Mouse (Mus musculus) stomach, embryonic 15.5 days (tissue): ENCODE data around the gene Uimc1. TPM values are rescaled to one million over a fixed set of nuclear protein-coding genes. Genes with fewer than 3 reads are reported as not detected.

Experiments
- ATAC-seq: fragments of 200-750 bp; cut with Nextera tagmentation; 2 replicates; pipeline ENCODE4 v1.8.0; 2017; ENCODE audit warnings: low read depth, moderate number of reproducible peaks, moderate TSS enrichment; ENCODE audit not compliant: insufficient read depth, low FRiP score
- H3K27ac ChIP-seq: fragments of 300-500 bp; sonication (generic); 2 replicates; pipeline ENCODE4 v1.5.1; 2015; ENCODE audit warnings: mild to moderate bottlenecking, inconsistent platforms
- H3K27me3 ChIP-seq: fragments of 300-500 bp; sonication (generic); replicated peaks from 2 replicates; pipeline ENCODE4 v1.6.1; 2015; ENCODE audit warnings: inconsistent platforms
- H3K36me3 ChIP-seq: fragments of 300-500 bp; sonication (generic); 2 replicates; pipeline ENCODE4 v1.6.1; 2015; ENCODE audit warnings: inconsistent platforms
- H3K4me1 ChIP-seq: fragments of 300-500 bp; sonication (generic); 2 replicates; pipeline ENCODE4 v1.6.1; 2015; ENCODE audit warnings: inconsistent platforms
- H3K4me2 ChIP-seq: fragments of 300-500 bp; sonication (generic); 2 replicates; pipeline ENCODE4 v1.6.1; 2015; ENCODE audit warnings: mild to moderate bottlenecking, inconsistent platforms
- H3K4me3 ChIP-seq: fragments of 300-500 bp; sonication (generic); replicated peaks from 2 replicates; pipeline ENCODE4 v1.5.1; 2015; ENCODE audit warnings: inconsistent platforms
- H3K9ac ChIP-seq: fragments of 300-500 bp; sonication (generic); 2 replicates; pipeline ENCODE4 v1.6.1; 2015; ENCODE audit warnings: inconsistent platforms
- H3K9me3 ChIP-seq: fragments of 300-500 bp; sonication (generic); 2 replicates; pipeline ENCODE4 v1.6.1; 2016; ENCODE audit warnings: inconsistent platforms
- WGBS: fragments of 180-500 bp; shearing (Covaris S2); methylation state at CpG from one replicate; pipeline ENCODE4 v1.1.7; 2015; 5-methylcytosine and 5-hydroxymethylcytosine counted together
- polyA plus RNA-seq: library from polyadenylated mRNA; unstranded; fragments of >200 nt; fragmentation: Nextera tagmentation; extraction: Ambion mirVana; gene quantifications from 2 replicates; pipeline ENCODE4 v1.2.1, GENCODE M21; 2015

Gene Uimc1
- polyA plus RNA-seq, 1 experiment from 2014 or later = 29.4 TPM

- Histone ChIP-seq H3K9ac (no peak overlapping the region), H3K4me1 (no peaks in the 10 kb centered on the region), H3K27me3 (no peaks in the 10 kb centered on the region), H3K27ac (no peak overlapping the region), H3K36me3 (no peaks in the 10 kb centered on the region; the same call in 1 of the 2 replicates), H3K4me3 (no peak overlapping the region), H3K4me2 (no peak overlapping the region), H3K9me3 (no peaks in the 10 kb centered on the region)
- ATAC-seq = no peak
- 73% methylated on average over 9 of the region's 9 CpGs for WGBS
These were observed 77.4 kb downstream of the Uimc1 start for GRCm38 (mm10) chr13:55022715-55023114.

GRCm38 (mm10) chr13:55022256-55022655, 77.8 kb downstream of the Uimc1 start:
- Histone ChIP-seq H3K27me3 (no peaks in the 10 kb centered on the region), H3K27ac (no peak overlapping the region), H3K9me3 (no peaks in the 10 kb centered on the region), H3K9ac (no peak overlapping the region), H3K4me1 (no peaks in the 10 kb centered on the region), H3K4me2 (no peak overlapping the region), H3K36me3 (no peaks in the 10 kb centered on the region), H3K4me3 (no peak overlapping the region)
- ATAC-seq = no peak
- WGBS = 68% methylated on average over 4 of the region's 4 CpGs

GRCm38 (mm10) chr13:55021194-55021779, 78.8 kb downstream of the Uimc1 start, which contains the start of gene Hk3:
Gene Hk3, minus strand, starts transcription at chr13:55021385.
- H3K27me3 ChIP-seq = no peaks in the 10 kb centered on the region
- H3K27ac ChIP-seq = no peak within 1 kb of the TSS
- 82% methylated on average over 13 of the region's 13 CpGs for WGBS
- H3K9ac ChIP-seq = no peak within 1 kb of the TSS
- H3K4me2 ChIP-seq = no peak within 1 kb of the TSS
- no peak for ATAC-seq
- H3K4me1 ChIP-seq = no peaks in the 10 kb centered on the region
- H3K4me3 ChIP-seq = no peak within 1 kb of the TSS
- H3K9me3 ChIP-seq = no peaks in the 10 kb centered on the region
- no peaks in the 10 kb centered on the region for H3K36me3 ChIP-seq

- Histone ChIP-seq H3K36me3 (no peaks in the 10 kb centered on the region), H3K9ac (no peak overlapping the region)
These were observed 80.0 kb downstream of the Uimc1 start for GRCm38 (mm10) chr13:55020051-55020450.

GRCm38 (mm10) chr13:55019181-55019580, 80.9 kb downstream of the Uimc1 start:
- ATAC-seq = no peak
- Histone ChIP-seq H3K4me1 (no peaks in the 10 kb centered on the region), H3K9ac (no peak overlapping the region), H3K9me3 (no peaks in the 10 kb centered on the region), H3K4me3 (no peak overlapping the region), H3K27me3 (no peaks in the 10 kb centered on the region), H3K36me3 (no peaks in the 10 kb centered on the region), H3K27ac (no peak overlapping the region), H3K4me2 (no peak overlapping the region)
- 51% methylated on average over 3 of the region's 3 CpGs for WGBS

More at GRCm38 (mm10) chr13:55020051-55020450, 80.0 kb downstream of the Uimc1 start:
- no peaks in the 10 kb centered on the region for H3K4me1 ChIP-seq
- H3K4me3 ChIP-seq = no peak overlapping the region
- H3K4me2 ChIP-seq = no peak overlapping the region
- H3K9me3 ChIP-seq = no peaks in the 10 kb centered on the region
- H3K27ac ChIP-seq = no peak overlapping the region
- no peak for ATAC-seq
- H3K27me3 ChIP-seq = no peaks in the 10 kb centered on the region
- WGBS = 83% methylated on average over 4 of the region's 4 CpGs

- 83% methylated on average over 9 of the region's 9 CpGs for WGBS
These were observed 81.4 kb downstream of the Uimc1 start for GRCm38 (mm10) chr13:55018700-55019099.

GRCm38 (mm10) chr13:55017898-55018599, 82.1 kb downstream of the Uimc1 start:
- ATAC-seq = no peak
- Histone ChIP-seq H3K36me3 (no peaks in the 10 kb centered on the region), H3K9ac (no peak overlapping the region), H3K27me3 (no peaks in the 10 kb centered on the region), H3K27ac (no peak overlapping the region), H3K4me2 (no peak overlapping the region), H3K4me3 (no peak overlapping the region), H3K9me3 (no peaks in the 10 kb centered on the region), H3K4me1 (no peaks in the 10 kb centered on the region)
- WGBS = 80% methylated on average over 8 of the region's 8 CpGs

More at GRCm38 (mm10) chr13:55018700-55019099, 81.4 kb downstream of the Uimc1 start:
- Histone ChIP-seq H3K9me3 (no peaks in the 10 kb centered on the region), H3K4me3 (no peak overlapping the region), H3K27me3 (no peaks in the 10 kb centered on the region), H3K27ac (no peak overlapping the region), H3K4me1 (no peaks in the 10 kb centered on the region), H3K36me3 (no peaks in the 10 kb centered on the region), H3K9ac (no peak overlapping the region), H3K4me2 (no peak overlapping the region)
- no peak for ATAC-seq

GRCm38 (mm10) chr13:55017154-55017897, 82.8 kb downstream of the Uimc1 start:
- no peak overlapping the region for H3K4me3 ChIP-seq
- H3K4me1 ChIP-seq = 0 out of 2 replicates have a peak, but pooled peaks cover 2% of the 10 kb centered on the region
- no peak overlapping the region for H3K27ac ChIP-seq
- no peak overlapping the region for H3K4me2 ChIP-seq
- ATAC-seq = no peak
- no peaks in the 10 kb centered on the region for H3K27me3 ChIP-seq
- H3K36me3 ChIP-seq = no peaks in the 10 kb centered on the region
- H3K9me3 ChIP-seq = no peaks in the 10 kb centered on the region
- 78% methylated on average over 12 of the region's 12 CpGs for WGBS
- H3K9ac ChIP-seq = no peak overlapping the region

GRCm38 (mm10) chr13:55014451-55014850, 85.6 kb downstream of the Uimc1 start:
- 0 out of 2 replicates have a peak, but pooled peaks cover 5% of the 10 kb centered on the region for H3K4me1 ChIP-seq
- H3K9ac ChIP-seq = no peak overlapping the region
- no peak for ATAC-seq
- no peak overlapping the region for H3K4me3 ChIP-seq
- WGBS = 64% methylated on average over 9 of the region's 9 CpGs
- H3K27ac ChIP-seq = no peak overlapping the region
- H3K4me2 ChIP-seq = no peak overlapping the region
- no peaks in the 10 kb centered on the region for H3K36me3 ChIP-seq
- H3K27me3 ChIP-seq = no peaks in the 10 kb centered on the region
- H3K9me3 ChIP-seq = no peaks in the 10 kb centered on the region

GRCm38 (mm10) chr13:55013702-55014344, 86.3 kb downstream of the Uimc1 start:
- Histone ChIP-seq H3K9ac (no peak overlapping the region), H3K4me2 (no peak overlapping the region), H3K27ac (no peak overlapping the region), H3K9me3 (no peaks in the 10 kb centered on the region), H3K36me3 (no peaks in the 10 kb centered on the region), H3K27me3 (no peaks in the 10 kb centered on the region), H3K4me1 (0 out of 2 replicates have a peak, but pooled peaks cover 5% of the 10 kb centered on the region), H3K4me3 (no peak overlapping the region)
- ATAC-seq = no peak
- 28% methylated on average over 9 of the region's 9 CpGs for WGBS

GRCm38 (mm10) chr13:55011981-55012478, 88.1 kb downstream of the Uimc1 start:
- Histone ChIP-seq H3K4me2 (no peak overlapping the region), H3K36me3 (no peaks in the 10 kb centered on the region), H3K27ac (no peak overlapping the region), H3K27me3 (no peaks in the 10 kb centered on the region), H3K4me3 (no peak overlapping the region), H3K4me1 (0 out of 2 replicates have a peak, but pooled peaks cover 5% of the 10 kb centered on the region), H3K9ac (no peak overlapping the region), H3K9me3 (no peaks in the 10 kb centered on the region)
- 7% methylated on average over 14 of the region's 14 CpGs for WGBS
- ATAC-seq = no peak; the same call in 1 of the 2 replicates
